Mouse (Mus musculus): Measurements from ENCODE around the gene Slc25a39. TPM values are rescaled to one million over a fixed set of nuclear protein-coding genes. Genes with fewer than 3 reads are reported as not detected.
A peak's percentile ranks its signal among the peaks of the same experiment; 100 is the strongest.

Gene Slc25a39
- polyA plus RNA-seq, 1 experiment = 88.4 TPM

DNA sequence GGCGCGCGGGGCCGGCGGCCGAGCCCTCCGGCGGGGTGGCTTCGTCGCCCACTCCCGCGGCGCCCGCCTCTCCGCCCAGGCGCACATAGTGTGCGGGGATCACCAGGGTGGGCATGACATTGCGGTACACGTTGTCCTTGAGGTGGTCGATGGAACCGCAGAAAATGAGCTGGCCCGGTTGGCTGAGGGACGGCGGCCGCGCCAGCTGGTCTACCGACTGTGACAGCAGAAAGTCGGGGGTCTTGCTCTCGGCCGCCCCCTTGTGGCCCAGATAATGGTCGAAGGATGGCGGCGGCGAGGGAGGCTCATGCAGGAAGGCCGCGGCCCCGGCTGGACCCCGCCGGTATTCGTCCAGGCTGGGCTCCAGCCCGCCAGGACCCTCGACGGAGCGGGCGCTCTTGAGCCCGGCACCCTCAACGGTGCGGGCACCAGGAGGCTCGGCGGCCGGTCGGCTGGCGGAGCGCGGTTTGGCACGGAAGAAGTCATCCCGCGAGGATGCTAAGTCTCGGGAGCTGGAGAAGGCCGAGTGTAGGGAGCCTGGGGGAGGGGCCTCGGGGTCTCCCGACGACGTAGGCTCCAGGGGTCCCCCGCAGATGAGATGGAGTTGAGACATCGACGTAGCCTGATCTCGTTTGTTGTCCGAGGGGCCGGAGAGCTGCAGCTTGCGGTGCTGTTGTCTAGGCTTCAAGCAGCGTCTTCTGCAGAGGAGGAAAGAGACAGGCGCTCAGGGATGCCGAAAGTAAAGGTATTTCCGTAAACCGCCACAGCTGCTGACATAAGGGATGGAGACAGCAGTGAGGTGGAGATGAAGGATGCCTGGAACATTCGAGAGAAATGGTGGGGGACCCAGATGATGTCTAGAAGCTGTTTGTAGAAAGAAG is 30.7 kb upstream of the Slc25a39 start:
- Histone ChIP-seq H3K4me3 (ENCODE audit: insufficient read depth, low read length) (peak overlapping the region; percentile 32; the same call in 1 of the 2 replicates), H3K4me1 (ENCODE audit: control insufficient read depth, insufficient read depth, low read length) (peaks cover 5% of the 10 kb centered on the region; the same call in 1 of the 2 replicates), H3K27ac (ENCODE audit: insufficient read depth, low read length) (0 out of 2 replicates have a peak overlapping the region, but pooled peaks have one; percentile 96)
- TF ChIP-seq POLR2A (IDR thresholded peaks at IDR 0.05; ENCODE audit: extremely low read depth, insufficient read depth, low read length) (no peak), CTCF (IDR thresholded peaks at IDR 0.05; ENCODE audit: extremely low read depth, insufficient read depth, low read length) (peak; percentile 34; the same call in 1 of the 2 replicates)

DNA sequence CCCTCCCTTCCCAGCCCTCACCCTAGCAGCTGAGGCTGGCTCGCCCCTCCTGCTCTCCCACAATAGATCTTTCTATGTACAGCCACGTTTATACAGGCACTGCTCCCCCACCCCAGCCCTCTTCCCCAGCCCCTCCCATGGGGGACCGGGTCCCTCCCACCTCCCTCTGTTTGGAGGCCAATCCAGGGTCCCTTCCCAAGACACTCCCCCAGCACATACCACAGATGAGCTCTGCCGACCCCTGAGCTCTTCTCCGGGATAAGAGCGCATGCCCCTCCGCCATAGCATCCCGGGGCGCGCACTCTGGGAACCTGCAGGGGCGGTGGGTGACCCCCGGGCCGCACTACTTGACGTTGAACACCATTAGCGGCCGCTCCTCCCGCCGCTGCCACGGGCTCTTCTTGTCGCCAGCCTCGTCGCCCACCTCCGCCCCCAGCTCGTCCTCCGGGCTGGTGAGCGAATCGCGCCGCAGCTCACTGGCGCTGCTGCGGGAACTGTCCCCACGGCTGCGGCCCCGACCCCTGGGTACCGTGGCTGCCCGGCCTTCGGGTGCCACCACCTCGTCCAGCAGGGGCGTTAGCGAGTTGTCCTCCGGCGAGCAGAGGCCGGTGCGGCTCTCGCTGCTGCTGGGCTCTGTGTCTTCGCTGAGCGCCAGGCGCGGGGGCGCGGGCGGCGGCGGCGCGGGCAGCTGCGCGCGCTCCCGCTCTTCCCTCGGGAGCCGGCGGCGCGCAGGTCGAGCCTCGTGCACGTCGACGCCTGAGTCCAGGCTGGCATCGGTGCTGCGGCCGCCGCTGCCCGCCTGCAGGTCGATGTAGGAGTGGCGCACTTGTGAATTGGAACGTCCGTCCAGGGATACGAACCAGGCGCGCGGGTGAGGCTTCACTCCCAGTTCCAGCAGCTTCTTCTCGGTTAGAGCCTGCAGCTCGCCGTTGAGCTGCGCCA is 29.6 kb upstream of the Slc25a39 start:
- H3K27ac ChIP-seq (ENCODE audit: insufficient read depth, low read length) = peak overlapping the region; percentile 96
- peak overlapping the region; percentile 32 for H3K4me3 ChIP-seq (ENCODE audit: insufficient read depth, low read length)
- 0 out of 2 replicates have a peak, but pooled peaks have one; percentile 6 for TF ChIP-seq POLR2A (IDR thresholded peaks at IDR 0.05; ENCODE audit: extremely low read depth, insufficient read depth, low read length)
- no peak for TF ChIP-seq CTCF (IDR thresholded peaks at IDR 0.05; ENCODE audit: extremely low read depth, insufficient read depth, low read length)
- peaks cover 10% of the 10 kb centered on the region for H3K4me1 ChIP-seq (ENCODE audit: control insufficient read depth, insufficient read depth, low read length)

DNA sequence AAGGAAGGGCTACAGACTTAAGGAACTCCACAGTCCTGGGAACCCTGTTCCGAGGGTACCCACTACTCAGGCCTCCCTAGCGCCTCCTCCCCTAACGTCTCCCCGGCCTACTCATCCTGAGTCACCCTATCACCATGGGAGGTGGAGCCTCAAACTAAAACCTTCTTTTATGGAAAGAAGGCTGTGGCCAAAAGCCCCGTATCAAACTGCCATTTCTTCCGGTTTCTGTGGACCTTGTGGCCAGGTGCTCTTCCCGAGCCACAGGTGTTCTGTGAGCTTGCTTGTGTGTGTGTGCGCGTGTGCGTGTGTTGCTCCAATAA is 28.7 kb upstream of the Slc25a39 start:
- Histone ChIP-seq H3K4me1 (ENCODE audit: control insufficient read depth, insufficient read depth, low read length) (peaks cover 10% of the 10 kb centered on the region), H3K27ac (ENCODE audit: insufficient read depth, low read length) (no peak overlapping the region), H3K4me3 (ENCODE audit: insufficient read depth, low read length) (no peak overlapping the region)
- TF ChIP-seq POLR2A (IDR thresholded peaks at IDR 0.05; ENCODE audit: extremely low read depth, insufficient read depth, low read length) (no peak), CTCF (IDR thresholded peaks at IDR 0.05; ENCODE audit: extremely low read depth, insufficient read depth, low read length) (no peak)

DNA sequence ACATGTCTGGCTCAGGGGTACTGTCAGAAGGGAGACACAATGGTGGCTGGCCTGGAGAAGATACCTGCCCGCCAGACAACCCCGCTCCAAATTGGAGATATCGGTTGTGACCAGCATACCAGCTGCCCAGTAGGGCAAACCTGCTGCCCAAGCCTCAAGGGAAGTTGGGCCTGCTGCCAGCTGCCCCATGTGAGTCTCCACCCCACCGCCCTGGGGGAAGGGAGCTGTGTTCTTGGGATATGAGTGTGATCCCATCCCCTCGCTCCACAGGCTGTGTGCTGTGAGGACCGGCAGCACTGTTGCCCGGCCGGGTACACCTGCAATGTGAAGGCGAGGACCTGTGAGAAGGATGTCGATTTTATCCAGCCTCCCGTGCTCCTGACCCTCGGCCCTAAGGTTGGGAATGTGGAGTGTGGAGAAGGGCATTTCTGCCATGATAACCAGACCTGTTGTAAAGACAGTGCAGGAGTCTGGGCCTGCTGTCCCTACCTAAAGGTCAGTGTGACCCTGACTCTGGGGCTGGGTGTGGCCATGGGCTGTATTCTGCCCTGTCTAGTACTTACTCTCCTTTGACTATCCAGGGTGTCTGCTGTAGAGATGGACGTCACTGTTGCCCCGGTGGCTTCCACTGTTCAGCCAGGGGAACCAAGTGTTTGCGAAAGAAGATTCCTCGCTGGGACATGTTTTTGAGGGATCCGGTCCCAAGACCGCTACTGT is 28.2 kb upstream of the Slc25a39 start:
- peaks cover 11% of the 10 kb centered on the region for H3K4me1 ChIP-seq (ENCODE audit: control insufficient read depth, insufficient read depth, low read length)

DNA sequence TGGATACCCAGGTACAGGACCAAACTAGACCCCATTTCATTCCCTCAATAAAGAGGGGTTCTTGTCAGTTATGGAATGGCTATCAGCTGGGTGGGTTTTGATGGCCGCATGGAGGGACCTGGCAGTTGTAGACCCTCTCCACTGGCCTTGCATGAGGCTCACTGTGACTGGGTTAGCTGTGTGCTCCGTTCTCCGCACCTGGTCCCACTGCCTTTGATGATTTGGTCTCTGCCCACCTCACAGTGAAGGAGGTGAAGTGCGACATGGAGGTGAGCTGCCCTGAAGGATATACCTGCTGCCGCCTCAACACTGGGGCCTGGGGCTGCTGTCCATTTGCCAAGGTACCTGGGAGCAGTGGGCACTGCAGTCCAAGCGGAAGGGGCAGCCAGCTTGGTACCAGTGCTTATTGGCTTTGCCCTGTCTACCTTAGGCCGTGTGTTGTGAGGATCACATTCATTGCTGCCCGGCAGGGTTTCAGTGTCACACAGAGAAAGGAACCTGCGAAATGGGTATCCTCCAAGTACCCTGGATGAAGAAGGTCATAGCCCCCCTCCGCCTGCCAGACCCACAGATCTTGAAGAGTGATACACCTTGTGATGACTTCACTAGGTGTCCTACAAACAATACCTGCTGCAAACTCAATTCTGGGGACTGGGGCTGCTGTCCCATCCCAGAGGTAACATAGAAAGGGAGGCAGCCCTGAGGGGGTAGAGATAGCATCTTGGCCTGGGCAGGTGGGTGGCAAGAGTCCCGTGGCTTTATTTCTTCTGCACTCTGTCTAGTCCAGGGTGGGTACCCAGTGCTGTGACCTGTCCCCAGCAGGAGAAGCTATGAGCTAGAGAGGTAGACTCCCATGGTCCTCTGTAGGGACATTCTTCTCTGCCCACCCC is 27.3 kb upstream of the Slc25a39 start:
- no peak overlapping the region for H3K4me3 ChIP-seq (ENCODE audit: insufficient read depth, low read length)
- TF ChIP-seq CTCF (IDR thresholded peaks at IDR 0.05; ENCODE audit: extremely low read depth, insufficient read depth, low read length) (no peak), POLR2A (IDR thresholded peaks at IDR 0.05; ENCODE audit: extremely low read depth, insufficient read depth, low read length) (no peak)
- peaks cover 11% of the 10 kb centered on the region for H3K4me1 ChIP-seq (ENCODE audit: control insufficient read depth, insufficient read depth, low read length)
- no peak overlapping the region for H3K27ac ChIP-seq (ENCODE audit: insufficient read depth, low read length)

More for the DNA sequence above, 28.2 kb upstream of the Slc25a39 start:
- no peak overlapping the region for H3K27ac ChIP-seq (ENCODE audit: insufficient read depth, low read length)
- no peak overlapping the region for H3K4me3 ChIP-seq (ENCODE audit: insufficient read depth, low read length)
- TF ChIP-seq POLR2A (IDR thresholded peaks at IDR 0.05; ENCODE audit: extremely low read depth, insufficient read depth, low read length) (no peak), CTCF (IDR thresholded peaks at IDR 0.05; ENCODE audit: extremely low read depth, insufficient read depth, low read length) (no peak)

DNA sequence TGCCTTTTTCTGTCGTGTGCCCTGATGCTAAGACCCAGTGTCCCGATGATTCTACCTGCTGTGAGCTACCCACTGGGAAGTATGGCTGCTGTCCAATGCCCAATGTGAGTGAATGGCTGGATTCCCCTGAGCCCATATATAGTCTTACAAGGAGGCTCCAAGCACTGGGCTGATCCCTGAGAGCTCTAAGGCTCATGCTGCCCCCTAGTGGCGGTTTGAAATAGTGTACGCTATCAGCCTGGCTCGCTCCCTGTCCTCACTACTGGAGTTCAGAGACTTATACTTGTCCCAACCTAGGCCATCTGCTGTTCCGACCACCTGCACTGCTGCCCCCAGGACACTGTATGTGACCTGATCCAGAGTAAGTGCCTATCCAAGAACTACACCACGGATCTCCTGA is 26.7 kb upstream of the Slc25a39 start:
- peaks cover 11% of the 10 kb centered on the region for H3K4me1 ChIP-seq (ENCODE audit: control insufficient read depth, insufficient read depth, low read length)
- TF ChIP-seq CTCF (IDR thresholded peaks at IDR 0.05; ENCODE audit: extremely low read depth, insufficient read depth, low read length) = peak; percentile 90
- 0 out of 2 replicates have a peak, but pooled peaks have one; percentile 8 for TF ChIP-seq POLR2A (IDR thresholded peaks at IDR 0.05; ENCODE audit: extremely low read depth, insufficient read depth, low read length)
- no peak overlapping the region for H3K27ac ChIP-seq (ENCODE audit: insufficient read depth, low read length)
- H3K4me3 ChIP-seq (ENCODE audit: insufficient read depth, low read length) = no peak overlapping the region

DNA sequence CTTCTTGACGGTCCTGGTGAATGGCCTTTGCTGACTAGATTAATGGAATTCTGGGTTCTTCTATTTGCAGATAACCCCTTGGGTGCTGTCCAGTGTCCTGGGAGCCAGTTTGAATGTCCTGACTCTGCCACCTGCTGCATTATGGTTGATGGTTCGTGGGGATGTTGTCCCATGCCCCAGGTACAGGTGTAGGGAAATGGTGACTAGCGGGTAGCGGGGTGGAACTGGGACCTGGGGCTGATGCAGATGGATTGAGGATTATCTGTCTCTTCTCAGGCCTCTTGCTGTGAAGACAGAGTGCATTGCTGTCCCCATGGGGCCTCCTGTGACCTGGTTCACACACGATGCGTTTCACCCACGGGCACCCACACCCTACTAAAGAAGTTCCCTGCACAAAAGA is 26.1 kb upstream of the Slc25a39 start:
- H3K4me3 ChIP-seq (ENCODE audit: insufficient read depth, low read length) = no peak overlapping the region
- no peak for TF ChIP-seq CTCF (IDR thresholded peaks at IDR 0.05; ENCODE audit: extremely low read depth, insufficient read depth, low read length)
- TF ChIP-seq POLR2A (IDR thresholded peaks at IDR 0.05; ENCODE audit: extremely low read depth, insufficient read depth, low read length) = no peak
- peaks cover 8% of the 10 kb centered on the region for H3K4me1 ChIP-seq (ENCODE audit: control insufficient read depth, insufficient read depth, low read length)
- no peak overlapping the region for H3K27ac ChIP-seq (ENCODE audit: insufficient read depth, low read length)

DNA sequence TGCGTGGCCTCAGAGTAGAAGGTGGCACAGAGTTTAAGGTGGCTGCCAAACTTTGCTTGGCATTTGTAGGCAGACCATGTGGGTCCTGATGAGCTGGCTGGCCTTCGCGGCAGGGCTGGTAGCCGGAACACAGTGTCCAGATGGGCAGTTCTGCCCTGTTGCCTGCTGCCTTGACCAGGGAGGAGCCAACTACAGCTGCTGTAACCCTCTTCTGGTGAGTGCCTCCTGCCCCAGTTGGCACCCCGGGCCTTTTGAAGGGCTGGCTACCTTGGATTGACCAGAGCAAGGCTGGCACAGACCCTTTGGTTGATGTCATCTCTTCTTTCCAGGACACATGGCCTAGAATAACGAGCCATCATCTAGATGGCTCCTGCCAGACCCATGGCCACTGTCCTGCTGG is 25.1 kb upstream of the Slc25a39 start:
- no peak overlapping the region for H3K4me3 ChIP-seq (ENCODE audit: insufficient read depth, low read length)
- no peak for TF ChIP-seq CTCF (IDR thresholded peaks at IDR 0.05; ENCODE audit: extremely low read depth, insufficient read depth, low read length)
- TF ChIP-seq POLR2A (IDR thresholded peaks at IDR 0.05; ENCODE audit: extremely low read depth, insufficient read depth, low read length) = no peak
- no peak overlapping the region for H3K27ac ChIP-seq (ENCODE audit: insufficient read depth, low read length)
- H3K4me1 ChIP-seq (ENCODE audit: control insufficient read depth, insufficient read depth, low read length) = peaks cover 8% of the 10 kb centered on the region
